Mouse (Mus musculus) E14TG2a.4 (cell line): Measurements from ENCODE around the gene Fer.

Source experiments
- CTCF ChIP-seq: conservative IDR thresholded peaks from 2 replicates; pipeline ENCODE4 v1.5.1; 2014; ENCODE audit warnings: low read length
- NANOG ChIP-seq: IDR thresholded peaks from 2 replicates; pipeline ENCODE4 v1.6.1; 2014; ENCODE audit warnings: borderline replicate concordance, low read length, mixed read lengths
- POU5F1 ChIP-seq: IDR thresholded peaks from 2 replicates; pipeline ENCODE4 v1.6.1; 2014; ENCODE audit warnings: low read length, borderline replicate concordance

- TF ChIP-seq CTCF (no peak), POU5F1 (no peak), NANOG (no peak)
These were observed 24.1 kb downstream of the Fer start for GRCm38 (mm10) chr17:63886988-63887387.
